Mouse (Mus musculus) heart, adult 18-20 months (tissue): ENCODE results near the gene Pi4k2a. TPM values are rescaled to one million over a fixed set of nuclear protein-coding genes. Genes with fewer than 3 reads are reported as not detected.

Source experiments
- DNase-seq, 2 experiments: peaks; one replicate each; pipeline ENCODE4 v3.0.0; 2021 to 2022; ENCODE audit warnings: mixed read lengths in 1 of 2
- long read RNA-seq, 2 experiments: library from polyadenylated mRNA; stranded (forward); transcript quantifications; one replicate each; pipeline ENCODE4 v2.0.0; 2021
- total RNA-seq, 2 experiments: library from RNA; stranded (reverse); gene quantifications; 2 replicates each; pipeline ENCODE4 v1.2.3; 2021

Pi4k2a gene
- 10 to 100 TPM; 18.2 to 19.3 TPM for total RNA-seq
- long read RNA-seq, experiment 1, transcript Pi4k2a-201 (9 exons, 3,604 nt) = major isoform, 11 of 18 reads
- long read RNA-seq, experiment 1, partial matches to known transcripts = 1 of 18 reads
- long read RNA-seq, experiment 1, other reads (novel, unspliced or antisense) = 3 of 18 reads
- long read RNA-seq, experiment 2, transcript Pi4k2a-201 (9 exons, 3,604 nt) = major isoform, 6 of 13 reads
- long read RNA-seq, experiment 2, partial matches to known transcripts = 0 of 13 reads
- long read RNA-seq, experiment 2, other reads (novel, unspliced or antisense) = 4 of 13 reads

DNA sequence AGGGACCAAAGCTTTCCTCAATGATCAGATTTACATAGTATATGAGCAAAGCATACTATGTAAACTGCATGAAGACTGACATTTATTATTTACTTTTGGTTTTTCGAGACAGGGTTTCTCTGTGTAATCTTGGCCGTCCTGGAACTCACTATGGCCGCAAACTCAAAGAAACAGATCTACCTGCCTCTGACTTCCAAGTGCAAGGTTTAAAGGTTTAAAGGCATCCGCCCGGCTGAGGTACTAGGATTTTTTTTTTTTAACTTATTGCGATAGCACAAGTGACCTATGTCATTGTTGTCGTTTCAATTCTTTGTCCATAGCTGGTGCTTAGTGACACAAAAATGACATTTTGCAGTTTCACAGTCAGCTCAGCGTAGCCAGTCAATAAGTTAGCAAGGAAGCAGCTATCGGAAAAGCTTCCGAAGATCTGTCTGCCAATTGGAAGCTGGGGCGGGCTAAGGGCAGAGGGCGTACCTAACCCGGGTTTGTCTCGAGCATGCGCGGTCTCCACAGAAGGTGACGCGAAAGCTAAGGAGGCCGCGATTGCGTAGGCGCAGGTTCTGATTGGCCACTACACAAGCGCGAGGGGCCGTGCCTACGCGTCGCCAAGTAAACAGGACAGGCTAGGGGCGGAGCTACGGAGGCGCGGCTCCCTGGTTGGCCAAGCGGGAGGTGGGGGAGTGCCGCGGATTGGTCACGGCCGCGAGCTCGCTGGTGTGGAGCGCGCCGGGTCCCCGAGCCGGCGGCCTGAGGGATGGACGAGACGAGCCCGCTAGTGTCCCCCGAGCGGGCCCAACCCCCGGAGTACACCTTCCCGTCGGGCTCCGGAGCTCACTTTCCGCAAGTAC is at the start of gene Pi4k2a:
TSS of gene Pi4k2a (plus strand) at position 723 of the 848 bp plus-strand sequence.
- DNase-seq = peak; percentile 98 to 100

DNA sequence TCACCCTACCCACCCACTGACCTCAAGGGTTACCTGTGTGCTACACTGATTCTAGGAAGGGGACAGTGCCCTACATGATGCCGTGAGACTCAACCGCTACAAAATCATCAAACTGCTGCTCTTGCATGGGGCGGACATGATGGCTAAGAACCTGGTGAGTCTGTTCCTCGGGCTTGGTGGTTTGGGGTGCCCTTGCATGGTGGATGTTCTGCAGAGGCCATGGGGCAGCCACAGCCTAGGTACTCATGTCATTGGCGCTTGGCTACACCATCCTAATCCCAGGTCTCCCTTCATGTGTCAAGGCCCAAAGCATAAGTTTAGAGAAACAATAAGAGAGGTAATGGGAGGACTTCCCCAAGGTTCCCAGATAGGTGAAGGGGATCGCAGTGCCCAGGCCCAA is 46.3 kb upstream of the Pi4k2a start:
- DNase-seq = no peak

DNA sequence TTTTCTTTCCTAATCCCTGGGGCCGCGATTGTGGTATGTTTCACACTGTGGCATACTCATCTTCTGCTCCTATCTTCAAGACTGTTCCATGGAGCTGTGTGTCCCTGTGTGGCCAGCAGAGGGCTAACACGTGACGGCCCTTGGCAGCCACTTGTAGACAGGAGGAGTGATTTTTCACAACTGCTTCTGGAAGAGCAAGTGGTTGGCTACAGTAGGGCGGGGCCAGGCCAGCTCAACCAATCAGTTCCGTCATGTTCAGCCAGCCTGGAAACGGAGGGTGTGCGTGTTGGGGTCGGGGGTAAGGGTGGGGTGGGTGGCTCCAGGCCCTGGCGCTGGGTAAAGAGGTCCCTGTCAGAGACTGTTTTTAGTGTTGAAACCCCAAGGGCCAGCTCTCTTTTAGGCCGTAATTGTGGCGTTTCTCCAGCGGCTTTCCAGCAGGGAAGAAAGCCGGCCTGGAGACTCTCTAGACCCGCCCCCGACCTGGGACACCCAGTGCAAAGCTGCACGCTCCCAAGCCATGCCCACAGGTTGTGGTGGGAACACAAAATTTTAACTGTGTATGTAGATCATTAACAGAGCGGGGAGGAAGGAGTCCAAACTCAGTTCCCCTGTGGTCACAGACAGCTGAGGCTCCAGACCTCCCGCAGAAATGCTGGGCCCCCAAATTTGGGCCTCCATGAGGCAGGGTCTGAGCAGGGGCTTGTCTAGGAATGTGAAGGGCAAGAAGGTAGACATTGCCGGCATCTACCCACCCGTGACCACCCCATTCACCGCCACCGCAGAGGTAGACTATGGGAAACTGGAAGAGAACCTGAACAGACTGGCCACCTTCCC is 44.8 kb upstream of the Pi4k2a start, which contains the start of gene Hoga1:
TSS of gene Hoga1 (plus strand) at position 342 of the 834 bp plus-strand sequence.
- peak; percentile 84 to 91 for DNase-seq

DNA sequence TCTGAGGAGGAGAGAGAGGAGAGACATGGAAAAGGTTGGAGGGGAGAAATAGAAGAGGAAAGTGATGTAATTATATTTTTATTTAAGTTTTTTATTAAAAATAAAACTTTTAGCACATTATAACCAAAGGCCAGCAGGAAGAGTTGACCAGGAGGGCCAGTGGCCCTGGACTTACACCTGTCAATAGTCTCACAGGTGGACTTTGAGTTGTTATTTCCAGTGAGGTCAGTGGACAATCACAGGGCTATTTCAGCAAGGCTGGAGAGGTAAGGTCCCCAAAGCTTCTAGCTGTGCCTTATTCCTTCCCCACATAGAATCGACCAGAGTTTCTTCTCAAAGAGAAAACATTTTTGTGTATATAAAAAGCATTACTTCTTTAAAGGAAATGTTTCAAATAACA is 40.0 kb upstream of the Pi4k2a start:
- no peak for DNase-seq

DNA sequence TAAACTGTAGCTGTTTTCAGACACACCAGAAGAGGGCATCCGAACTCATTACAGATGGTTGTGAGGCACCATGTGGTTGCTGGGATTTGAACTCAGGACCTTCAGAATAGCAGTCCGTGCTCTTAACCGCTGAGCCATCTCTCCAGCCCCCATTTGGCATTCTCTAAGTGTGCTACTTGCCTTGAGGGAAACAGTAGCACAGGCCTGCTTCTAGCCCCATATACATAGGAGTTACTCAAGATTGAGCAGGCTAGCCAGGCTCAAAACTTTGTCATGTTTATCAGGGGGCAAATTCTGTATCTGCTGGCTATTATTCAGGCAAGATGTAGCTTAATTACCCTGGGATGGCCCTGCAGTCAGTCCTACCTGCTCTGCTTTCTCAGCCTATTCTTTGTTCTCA is 38.9 kb upstream of the Pi4k2a start:
- DNase-seq = no peak

DNA sequence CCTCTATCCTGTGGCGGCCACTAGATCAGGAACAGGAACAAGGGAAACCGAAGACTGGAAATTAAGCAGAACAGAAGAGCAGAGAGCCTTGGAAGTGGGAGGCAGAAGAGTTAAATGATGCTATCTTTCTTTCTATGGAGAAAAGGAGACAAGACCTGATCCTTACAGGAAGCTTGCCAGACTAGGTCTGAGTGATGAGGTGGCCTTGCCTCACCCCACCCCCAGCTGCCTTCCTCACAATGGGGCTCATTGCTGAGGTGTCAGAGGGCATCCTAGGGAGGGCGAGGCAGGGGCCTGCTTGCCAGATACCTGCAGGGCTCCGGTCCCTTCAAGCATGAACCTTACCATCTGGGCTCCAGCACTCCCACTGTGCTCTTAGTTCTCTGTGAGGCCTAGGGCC is 38.3 kb upstream of the Pi4k2a start, which contains the start of gene 4933411K16Rik:
TSS of gene 4933411K16Rik (plus strand) at position 301 of the 400 bp plus-strand sequence.
- no peak for DNase-seq

DNA sequence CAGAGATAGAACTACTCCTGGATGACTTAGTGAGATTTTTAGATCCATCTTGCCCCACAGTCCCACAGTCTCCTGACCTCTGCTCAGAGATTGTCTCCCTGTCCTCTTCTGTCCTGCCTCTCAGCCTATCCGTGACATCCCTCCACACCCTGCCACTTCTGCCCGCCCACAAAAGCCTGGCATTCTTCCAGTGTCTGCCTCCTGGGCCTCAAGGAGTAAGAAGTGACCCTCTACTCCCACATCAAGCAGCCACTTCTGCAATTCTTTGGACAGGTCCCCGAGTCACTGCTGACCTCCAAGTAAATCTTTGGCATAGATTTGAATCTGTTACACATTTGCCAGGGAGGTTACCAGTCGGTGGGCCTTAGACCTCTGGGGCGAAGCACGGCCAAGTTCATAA is 36.0 kb upstream of the Pi4k2a start:
- DNase-seq = no peak

DNA sequence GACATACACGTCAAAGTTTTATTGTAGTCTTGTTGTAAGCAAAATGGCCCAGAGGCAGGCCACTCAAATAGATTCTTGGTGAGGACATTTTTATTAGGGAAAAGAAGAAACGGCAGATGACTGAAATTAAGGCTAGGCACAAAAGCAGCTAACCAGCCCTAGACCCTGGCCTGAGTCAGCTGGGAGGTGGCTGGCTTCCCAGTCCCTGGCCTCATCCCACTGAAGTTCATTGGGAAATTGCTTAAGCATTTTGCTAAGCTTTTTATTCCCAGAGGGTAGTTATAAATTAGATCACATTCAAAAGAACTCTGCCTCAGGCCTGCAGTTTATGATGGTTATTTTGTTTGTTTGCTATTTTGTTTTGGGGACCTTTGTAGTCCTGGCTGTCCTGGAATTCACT is 34.4 kb upstream of the Pi4k2a start:
- peak; percentile 72 to 82 for DNase-seq

DNA sequence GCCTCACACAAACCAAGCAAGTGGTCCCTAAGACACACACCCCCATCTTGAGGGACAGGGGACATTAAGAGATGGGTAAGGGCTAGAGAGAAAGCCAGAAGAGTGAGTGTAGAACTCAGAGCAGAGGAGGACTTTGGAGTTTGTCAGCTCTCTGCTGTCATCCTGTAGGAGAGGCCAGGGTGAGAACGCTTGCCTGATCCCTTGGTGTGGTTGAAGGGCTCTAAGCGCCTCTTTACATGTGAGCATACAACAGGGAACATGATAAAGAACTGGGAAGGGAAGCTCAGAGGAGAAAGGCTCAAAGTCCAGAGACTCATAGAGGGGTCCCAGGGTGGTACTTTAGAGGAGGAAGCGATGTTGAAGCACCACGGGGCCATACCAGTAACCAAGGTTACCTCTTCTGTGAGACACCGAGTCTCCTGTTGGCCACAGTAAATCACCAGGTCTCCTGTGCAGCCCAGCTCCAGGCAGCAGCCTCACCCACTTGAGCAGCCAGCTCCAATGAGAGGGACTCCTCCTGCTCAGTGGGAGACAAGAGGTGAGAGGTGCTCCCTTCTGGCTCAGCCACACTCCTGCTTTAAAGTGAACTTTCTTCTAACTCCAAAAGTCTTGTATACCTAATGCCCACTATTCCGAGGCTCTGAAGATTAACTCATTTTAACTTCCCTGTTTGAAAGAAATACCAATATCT is 33.4 kb upstream of the Pi4k2a start:
- DNase-seq = no peak

DNA sequence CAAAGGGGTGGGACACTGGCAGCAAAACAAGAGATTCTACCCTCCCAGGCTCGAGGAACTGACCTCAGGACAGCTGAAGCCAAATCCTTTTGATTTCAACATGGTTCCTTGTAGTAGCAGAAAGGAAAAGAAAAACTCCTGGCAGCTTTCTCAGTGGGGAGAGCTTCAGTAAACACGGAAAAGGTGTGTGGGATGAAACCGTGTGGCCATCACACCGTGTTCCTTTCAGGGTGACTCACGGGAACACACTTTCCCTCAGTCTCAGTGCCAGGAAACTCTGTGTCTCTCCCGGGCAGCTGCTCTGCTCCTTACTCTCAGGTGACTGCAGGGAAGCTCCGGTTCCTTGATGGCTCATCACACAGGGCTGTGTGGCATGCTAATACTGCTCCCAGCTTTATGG is 31.8 kb upstream of the Pi4k2a start:
- no peak for DNase-seq

DNA sequence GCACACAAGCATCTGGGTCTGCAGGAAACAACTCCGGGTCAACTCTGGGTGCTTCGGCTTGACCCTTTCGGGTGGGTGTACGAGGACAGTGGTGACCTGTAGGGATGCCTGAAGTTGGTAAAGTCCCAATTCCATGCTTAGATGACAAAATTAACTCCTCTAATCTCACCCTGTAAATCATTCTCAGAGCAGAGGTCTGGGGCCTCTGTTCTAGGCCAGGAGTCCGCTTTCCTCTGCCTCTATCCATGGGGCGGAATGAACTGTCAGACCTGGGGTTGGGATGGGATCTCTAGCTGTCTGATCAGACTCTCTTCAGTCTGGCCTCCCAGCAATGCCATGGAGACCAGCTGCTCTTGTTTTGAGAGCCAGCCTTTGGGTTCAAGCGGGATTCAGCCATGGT is 28.8 kb upstream of the Pi4k2a start:
- no peak for DNase-seq

DNA sequence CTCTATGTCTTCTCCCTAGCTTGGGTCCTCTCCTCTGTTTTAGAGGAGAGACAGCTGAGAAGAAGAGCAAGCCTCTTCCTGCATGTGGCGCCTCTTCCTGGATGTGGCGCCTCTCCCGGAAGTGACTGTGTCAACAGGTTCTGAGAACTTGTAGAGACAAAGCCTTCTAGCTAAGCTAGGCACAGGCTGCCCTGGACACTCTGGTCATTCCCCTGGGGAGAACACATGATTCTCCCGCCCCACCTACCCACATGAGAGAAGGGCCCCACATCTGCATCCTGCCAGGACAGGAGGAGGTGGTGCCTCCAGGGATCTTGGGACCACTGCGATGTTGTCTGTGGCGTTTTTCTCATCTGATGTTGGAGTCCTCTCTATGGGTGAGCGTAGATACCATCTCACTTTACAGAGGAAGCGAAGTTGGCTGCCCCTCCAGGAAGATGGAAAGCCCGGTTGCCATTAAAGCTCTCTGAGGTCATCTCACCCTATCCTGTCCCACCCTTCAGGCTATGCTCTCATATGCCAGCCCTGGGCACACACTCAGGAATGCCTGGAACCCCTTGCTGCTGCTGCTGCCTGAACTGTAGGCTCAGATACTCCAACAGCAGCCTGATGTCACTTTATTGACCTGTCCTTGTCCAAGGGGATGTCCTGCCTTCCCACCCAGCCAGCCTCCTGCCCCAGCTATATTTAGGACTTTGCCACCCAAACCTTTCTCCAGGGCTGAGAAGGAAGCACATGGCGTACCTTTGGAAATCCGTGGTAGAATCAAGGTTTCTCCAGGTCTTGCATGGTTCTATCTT is 21.6 kb upstream of the Pi4k2a start:
- peak; percentile 42 to 58 for DNase-seq

DNA sequence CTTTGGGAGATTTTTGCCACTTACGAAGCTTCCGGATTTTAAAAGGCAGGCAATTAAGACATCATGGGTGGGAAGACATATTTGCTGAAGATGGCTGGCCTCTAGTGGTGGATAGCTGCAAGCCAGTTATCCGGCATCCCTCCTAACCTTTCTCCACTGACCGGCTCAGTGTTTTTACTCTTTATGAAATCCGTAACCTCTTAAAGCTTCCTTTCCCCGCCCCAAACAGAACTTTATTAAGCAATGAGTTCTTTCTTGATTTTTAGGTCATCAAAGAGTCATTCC is 21.1 kb upstream of the Pi4k2a start:
- peak in 1 of 2 experiments; percentile 59 for DNase-seq

DNA sequence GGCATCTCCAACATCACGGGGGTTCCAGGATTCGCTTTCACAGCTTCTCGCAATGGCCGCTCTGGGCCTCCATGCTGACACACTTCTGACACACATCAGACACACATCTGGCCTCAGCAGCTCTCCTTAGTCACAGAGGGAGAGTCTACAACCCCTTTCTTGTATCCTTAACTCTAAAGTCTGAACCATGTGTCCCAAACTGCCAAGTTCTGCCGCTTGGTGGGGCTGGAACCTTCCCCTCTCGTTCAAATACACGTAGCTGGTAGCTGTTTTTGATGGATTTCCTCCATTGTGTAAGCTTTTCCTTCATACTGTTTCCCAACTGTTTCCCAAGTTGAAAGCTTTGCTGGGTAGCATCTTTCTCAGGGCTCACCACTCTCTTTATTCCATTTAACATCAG is 19.0 kb upstream of the Pi4k2a start:
- no peak for DNase-seq

DNA sequence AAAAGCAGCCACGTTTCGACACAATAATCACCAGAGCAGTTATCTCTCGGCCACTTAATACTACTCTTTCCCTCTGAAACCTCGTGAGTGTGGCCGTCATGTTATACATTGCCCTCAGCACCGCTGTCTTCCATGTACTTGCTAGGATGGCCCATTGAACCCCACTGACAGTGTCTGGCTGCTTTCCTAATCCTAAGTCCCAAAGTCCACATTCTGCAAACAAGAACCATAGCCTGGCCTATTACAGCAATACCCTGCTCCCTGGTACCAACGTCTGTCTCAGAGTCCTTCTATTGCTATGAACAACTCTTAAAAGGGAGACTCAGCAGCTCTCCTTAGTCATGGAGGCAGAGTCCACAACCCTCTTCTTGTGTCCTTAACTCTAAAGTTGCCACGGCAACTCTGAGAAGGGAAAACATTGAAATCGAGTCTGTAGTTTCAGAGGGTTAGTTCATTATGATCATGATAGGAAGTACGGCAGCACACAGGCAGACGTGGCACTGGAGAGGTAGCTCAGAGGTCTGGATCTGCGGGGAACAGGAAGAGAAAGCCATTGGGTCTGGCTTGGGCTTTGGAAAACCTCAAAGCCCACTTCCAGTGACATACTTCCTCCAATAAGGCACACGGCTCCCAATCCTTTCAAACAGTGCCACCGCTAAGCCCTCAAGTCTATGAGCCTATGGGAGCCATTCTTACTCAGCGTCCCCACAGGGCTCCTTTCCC is 18.2 kb upstream of the Pi4k2a start:
- DNase-seq = no peak

DNA sequence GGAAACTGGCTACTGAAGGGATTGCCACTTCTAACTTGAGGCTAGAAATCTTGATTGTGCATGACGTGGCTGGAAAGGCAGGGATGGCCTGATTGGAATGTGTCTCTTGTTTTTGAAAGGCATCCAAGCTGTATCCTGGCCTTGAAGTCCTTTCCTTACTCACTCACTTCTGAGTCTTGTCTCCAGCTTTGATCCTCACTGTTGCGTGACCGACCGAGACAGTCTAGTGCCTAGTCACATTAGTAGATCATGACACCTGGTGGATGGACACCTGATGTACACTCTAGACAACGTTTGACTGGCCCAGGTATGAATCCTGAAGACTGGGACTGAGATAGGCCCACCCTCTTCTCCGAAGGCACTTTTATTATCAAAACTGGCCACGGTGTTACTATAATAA is 17.5 kb upstream of the Pi4k2a start:
- DNase-seq = no peak

DNA sequence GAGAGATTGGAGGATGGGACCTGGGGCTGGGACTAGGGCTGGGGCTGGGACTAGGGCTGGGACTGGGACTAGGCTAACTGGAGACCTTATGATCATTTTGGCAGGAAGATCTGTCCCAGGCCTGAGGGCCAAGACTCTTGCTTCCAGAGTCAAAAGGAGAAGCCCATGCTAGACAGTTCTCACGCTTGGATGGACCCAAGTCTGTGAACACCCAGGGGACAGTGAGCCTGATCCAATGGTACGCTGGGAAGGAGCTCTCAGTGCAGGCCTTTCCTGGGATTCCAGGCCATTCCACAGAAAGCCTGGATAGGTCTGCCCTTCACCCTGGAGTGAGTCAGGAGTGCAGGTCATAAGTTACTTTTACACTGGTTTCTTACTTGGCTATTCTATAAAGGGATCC is 15.2 kb upstream of the Pi4k2a start:
- peak in 1 of 2 experiments; percentile 51 for DNase-seq

DNA sequence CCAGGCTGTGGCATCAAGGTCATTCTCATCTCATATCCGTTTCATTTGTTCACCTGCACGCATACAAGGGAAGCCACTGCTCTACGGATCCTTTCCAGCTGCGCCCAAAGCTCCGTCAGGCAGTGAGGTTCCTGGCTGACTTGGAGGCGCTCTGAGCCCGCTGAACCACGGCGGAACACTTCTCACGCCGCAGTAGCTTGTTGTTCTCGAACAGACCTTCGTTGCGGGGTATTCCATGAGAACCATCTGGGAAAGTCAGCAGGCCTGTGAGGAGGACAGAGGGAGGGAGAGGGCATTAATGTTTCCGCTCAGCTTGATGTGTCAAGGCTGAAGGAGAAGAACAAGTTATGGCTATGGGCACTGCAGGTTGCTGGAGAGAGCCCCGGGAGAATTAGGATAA is 14.3 kb upstream of the Pi4k2a start:
- DNase-seq = no peak

DNA sequence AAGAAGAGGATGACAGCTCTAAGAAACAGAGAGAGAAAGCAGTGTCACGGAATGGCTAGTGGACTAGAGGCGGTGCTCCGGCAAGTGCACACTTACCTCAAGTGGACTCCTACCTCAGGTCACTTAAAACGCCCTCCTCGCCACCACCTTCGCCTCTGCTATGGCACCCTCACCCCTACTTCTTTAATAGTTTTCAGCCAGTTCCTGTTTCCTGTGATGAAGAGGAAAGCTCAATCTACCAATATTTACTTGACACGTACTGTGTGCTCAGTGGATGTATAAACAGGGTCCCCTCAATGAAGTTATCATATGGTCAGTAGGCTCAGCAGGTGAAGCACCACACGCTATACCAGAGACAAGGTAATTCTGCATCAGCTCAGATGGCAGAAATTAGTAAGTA is 11.7 kb upstream of the Pi4k2a start:
- DNase-seq = no peak

DNA sequence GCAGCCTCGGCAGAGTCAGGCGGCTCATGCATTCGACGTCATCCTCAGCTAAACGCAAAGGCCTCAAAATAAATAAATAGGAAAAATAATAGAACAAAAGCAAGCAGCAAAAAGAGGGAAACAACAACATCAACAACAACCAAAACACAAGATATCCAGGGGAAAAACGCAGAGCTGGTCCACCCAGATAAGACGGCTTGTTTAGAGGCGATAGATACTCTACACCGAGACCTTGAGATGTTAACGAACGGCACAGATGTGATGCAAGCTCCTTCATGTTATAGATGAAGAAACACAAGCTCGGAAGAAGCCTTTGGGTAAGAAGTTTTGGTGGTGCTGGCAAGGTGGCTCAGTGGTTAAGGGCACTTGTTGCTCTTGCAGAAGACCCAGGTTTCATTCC is 11.3 kb upstream of the Pi4k2a start:
- no peak for DNase-seq

DNA sequence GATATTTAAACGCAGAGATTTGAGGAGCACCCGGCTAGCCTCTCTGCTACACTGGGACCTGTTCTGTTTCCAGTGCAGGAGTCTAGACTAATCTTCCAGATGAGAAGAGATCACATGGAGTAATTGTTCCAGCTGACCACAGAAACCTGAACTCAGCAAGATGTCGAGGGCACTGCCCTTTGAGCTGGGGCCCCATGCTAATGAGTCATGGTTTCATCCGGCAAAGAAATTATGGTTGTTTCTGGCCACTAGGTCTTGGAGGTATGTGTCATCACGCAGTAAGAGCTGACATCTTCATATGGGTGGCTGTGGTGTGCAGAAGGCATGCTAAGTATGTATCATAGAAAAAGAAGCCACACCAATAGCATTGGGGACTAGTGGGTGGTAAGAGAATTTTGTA is 10.3 kb upstream of the Pi4k2a start:
- DNase-seq = no peak
